ENCODE assay signal across 25 mouse cellular contexts in genomic region chr6:89412562-89412961, GRCm38 (mm10). TPM values are rescaled to one million over a fixed set of nuclear protein-coding genes. Genes with fewer than 3 reads are reported as not detected.
DNase-seq lines count a peak whose midpoint lies in the region; ATAC-seq and TF ChIP-seq lines count a peak whose summit lies in the region.
"Had no signal": no experiment of that assay in that cellular context is flagged by ENCODE, and none has a peak within 500 bp of the region (broad histone marks: within the 10 kb centered on the region; RNA-seq: fewer than 3 reads in every experiment).

No protein-coding gene starts in this region.

- 85% methylated on average over 1 of the region's 1 CpGs for WGBS in thymus, adult 2 months
- WGBS in hindbrain, embryonic 11.5 days: 79% methylated on average over 1 of the region's 1 CpGs

- no peak for TF ChIP-seq CTCF in thymus, adult 2 months (IDR thresholded peaks at IDR 0.05; ENCODE audit: borderline replicate concordance, control insufficient read depth, extremely low read depth, insufficient read depth, low read length, poor library complexity)

- H3ac ChIP-seq in myocyte (ENCODE audit: control insufficient read depth, insufficient read length): no peak overlapping the region

- H3K4me3 ChIP-seq in brown adipose tissue, adult 24 weeks (ENCODE audit: insufficient read depth, low read depth, low read length): no peak overlapping the region
- H3K4me3 ChIP-seq in myocyte: no peak overlapping the region
- no peak overlapping the region for H3K4me3 ChIP-seq in thymus, adult 2 months (ENCODE audit: control insufficient read depth, insufficient read depth, low read length)
- no peak overlapping the region for H3K4me3 ChIP-seq in hindbrain, embryonic 11.5 days (ENCODE audit: low read depth, low read length)
- H3K4me3 ChIP-seq: embryonic facial prominence, embryonic 10.5 days; forebrain, embryonic 12.5 days; heart, adult 2 months; heart, embryonic 15.5 days; left cerebral cortex, adult 2 months; limb, embryonic 10.5 days; midbrain, embryonic 12.5 days; neural tube, embryonic 13.5 days had no signal

- TF ChIP-seq POLR2A in myocyte (IDR thresholded peaks at IDR 0.05; ENCODE audit: insufficient read length, low read depth): no peak
- no peak for TF ChIP-seq POLR2A in thymus, adult 2 months (IDR thresholded peaks at IDR 0.05; ENCODE audit: control insufficient read depth, extremely low read depth, insufficient read depth, low read length, poor library complexity)

- 0 out of 2 replicates have a peak overlapping the region, but pooled peaks have one; percentile 82 for H3K27ac ChIP-seq in brown adipose tissue, adult 24 weeks (replicated peaks; ENCODE audit: low read depth, low read length)
- H3K27ac ChIP-seq in thymus, adult 2 months (ENCODE audit: control insufficient read depth, insufficient read depth, low read length): no peak overlapping the region
- no peak overlapping the region for H3K27ac ChIP-seq in hindbrain, embryonic 11.5 days (ENCODE audit: low read depth, low read length)
- H3K27ac ChIP-seq: embryonic facial prominence, embryonic 10.5 days; forebrain, embryonic 12.5 days; heart, embryonic 15.5 days; left cerebral cortex, adult 2 months; limb, embryonic 10.5 days; midbrain, embryonic 12.5 days; neural tube, embryonic 13.5 days had no signal

- DNase-seq in adrenal gland, adult (ENCODE audit: inconsistent age in 2 of 2, low spot score in 1 of 2): peak; percentile 45 to 79
- no peak for DNase-seq in adrenal gland, postnatal 25 days
- DNase-seq in 3T3-L1 (ENCODE audit: low read depth, low spot score): peak; percentile 70
- DNase-seq in heart, adult 9 months (ENCODE audit: low spot score in 2 of 2): no peak
- no peak for DNase-seq in thymus, adult 2 months
- DNase-seq in hindbrain, embryonic 11.5 days (ENCODE audit: low spot score): no peak
- DNase-seq: cerebellum, adult 8-10 months; gastrocnemius, postnatal 10 days; heart, adult 2 months; kidney, adult 8-10 months; kidney, postnatal 36 days; layer of hippocampus, adult 9-11 months; liver, postnatal 0 days; spleen, adult 18-20 months; thymus, postnatal 25 days had no signal

- peak overlapping the region; percentile 59 for H3K4me2 ChIP-seq in myocyte (ENCODE audit: low read depth)
- no peak overlapping the region for H3K4me2 ChIP-seq in hindbrain, embryonic 11.5 days (replicated peaks; ENCODE audit: low read depth, low read length)
- H3K4me2 ChIP-seq: forebrain, embryonic 12.5 days; heart, embryonic 15.5 days; midbrain, embryonic 12.5 days; neural tube, embryonic 13.5 days had no signal

- no peaks in the 10 kb centered on the region for H3K9me3 ChIP-seq in hindbrain, embryonic 11.5 days (ENCODE audit: control insufficient read depth, low read length)
- H3K9me3 ChIP-seq: embryonic facial prominence, embryonic 10.5 days; forebrain, embryonic 12.5 days; heart, embryonic 15.5 days; limb, embryonic 10.5 days; midbrain, embryonic 12.5 days; neural tube, embryonic 13.5 days had no signal

- H3K4me1 ChIP-seq in brown adipose tissue, adult 24 weeks (ENCODE audit: control insufficient read depth, insufficient read depth, insufficient read length, low read length): peaks cover 22% of the 10 kb centered on the region
- H3K4me1 ChIP-seq in thymus, adult 2 months (replicated peaks; ENCODE audit: control insufficient read depth, insufficient read depth, low read length): no peaks in the 10 kb centered on the region
- H3K4me1 ChIP-seq in hindbrain, embryonic 11.5 days (replicated peaks; ENCODE audit: control insufficient read depth, insufficient read depth, low read length): no peaks in the 10 kb centered on the region
- H3K4me1 ChIP-seq: embryonic facial prominence, embryonic 10.5 days; limb, embryonic 10.5 days; midbrain, embryonic 12.5 days had no signal

- no peaks in the 10 kb centered on the region for H3K27me3 ChIP-seq in myocyte (ENCODE audit: control insufficient read depth, insufficient read depth, insufficient read length)
- H3K27me3 ChIP-seq in thymus, adult 2 months (ENCODE audit: control insufficient read depth, insufficient read depth, low read length): no peaks in the 10 kb centered on the region
- no peaks in the 10 kb centered on the region for H3K27me3 ChIP-seq in hindbrain, embryonic 11.5 days (ENCODE audit: control insufficient read depth, insufficient read depth, low read length)
- H3K27me3 ChIP-seq: CH12.LX; forebrain, embryonic 12.5 days; heart, embryonic 15.5 days; neural tube, embryonic 13.5 days had no signal

- H3K9ac ChIP-seq in hindbrain, embryonic 11.5 days (ENCODE audit: low read depth, low read length): no peak overlapping the region
- H3K9ac ChIP-seq: forebrain, embryonic 12.5 days; heart, embryonic 15.5 days; liver, postnatal 0 days; midbrain, embryonic 12.5 days; neural tube, embryonic 13.5 days had no signal

- no peak for ATAC-seq in hindbrain, embryonic 11.5 days (ENCODE audit: low FRiP score)
- ATAC-seq: liver, postnatal 0 days had no signal

- H3K79me2 ChIP-seq in myocyte (ENCODE audit: control insufficient read depth, insufficient read depth): no peaks in the 10 kb centered on the region

- no peaks in the 10 kb centered on the region for H3K36me3 ChIP-seq in myocyte (ENCODE audit: control insufficient read depth, insufficient read depth)
- H3K36me3 ChIP-seq in thymus, adult 2 months (ENCODE audit: control insufficient read depth, insufficient read depth, low read length): no peaks in the 10 kb centered on the region
- no peaks in the 10 kb centered on the region for H3K36me3 ChIP-seq in hindbrain, embryonic 11.5 days (ENCODE audit: control insufficient read depth, insufficient read depth, low read length)
- H3K36me3 ChIP-seq: embryonic facial prominence, embryonic 10.5 days; forebrain, embryonic 12.5 days; heart, embryonic 15.5 days; limb, embryonic 10.5 days; midbrain, embryonic 12.5 days; neural tube, embryonic 13.5 days had no signal

TF ChIP-seq in myocyte, 11 proteins besides CTCF, POLR2A, EP300 and RAD21:
- TF ChIP-seq MYOG (IDR thresholded peaks at IDR 0.05; ENCODE audit: control insufficient read depth in 1 of 3, insufficient read depth in 1 of 3, insufficient read length in 2 of 3, low read depth in 2 of 3): no peak
- no peak for TF ChIP-seq E2F4 (IDR thresholded peaks at IDR 0.05; ENCODE audit: insufficient read depth)
- TF ChIP-seq TCF3 (IDR thresholded peaks at IDR 0.05; ENCODE audit: insufficient read length, low read depth): no peak
- no peak for TF ChIP-seq MAX (IDR thresholded peaks at IDR 0.05; ENCODE audit: low read depth)
- no peak for TF ChIP-seq USF1 (IDR thresholded peaks at IDR 0.05; ENCODE audit: low read depth)
- TF ChIP-seq REST (IDR thresholded peaks at IDR 0.05; ENCODE audit: insufficient read depth, insufficient read length): no peak
- no peak for TF ChIP-seq MYOD1 (IDR thresholded peaks at IDR 0.05; ENCODE audit: control insufficient read depth in 1 of 3, insufficient read length in 2 of 3, low read depth in 2 of 3)
- TF ChIP-seq TCF12 (IDR thresholded peaks at IDR 0.05; ENCODE audit: insufficient read depth, poor library complexity, severe bottlenecking): no peak
- no peak for TF ChIP-seq POLR2AphosphoS2 (IDR thresholded peaks at IDR 0.05; ENCODE audit: insufficient read length, low read depth)
- no peak for TF ChIP-seq SRF (IDR thresholded peaks at IDR 0.05; ENCODE audit: control insufficient read depth, insufficient read length, low read depth)
- no peak for TF ChIP-seq CEBPB (IDR thresholded peaks at IDR 0.05; ENCODE audit: insufficient read depth, poor library complexity, severe bottlenecking)

RNA-seq across cellular contexts. Expression of gene Plxna1, which starts 50.1 kb away (rescaled TPM):
- 137 and 164 TPM in 2 replicates for total RNA-seq in adrenal gland, postnatal 25 days (2021)
- polyA plus RNA-seq in brown adipose tissue, adult 24 weeks (2012; ENCODE audit: insufficient read depth, insufficient read length, missing spikeins): 27.1 and 34.3 TPM in 2 replicates
- 64.4 TPM for polyA plus RNA-seq in myocyte (2012; fragmentation: generic; extraction: Trizol)
- 49.1 and 51.5 TPM in 2 replicates for polyA plus RNA-seq in thymus, adult 2 months (2012; rRNA removed)
- 28.7 and 35.6 TPM in 2 replicates for polyA plus RNA-seq in hindbrain, embryonic 11.5 days (2014; fragmentation: Nextera tagmentation; extraction: Ambion mirVana)

Comparison
In these comparisons a context has a peak if more than half of its experiments do, and no peak if none do; other contexts are left out.
1. DNase-seq: peak in adrenal gland, adult (2 of 2) and 3T3-L1 (single experiment); none in adrenal gland, postnatal 25 days (single experiment), heart, adult 9 months (0 of 2), thymus, adult 2 months (single experiment) and hindbrain, embryonic 11.5 days (single experiment).